Mouse (Mus musculus) lung, postnatal 0 days (tissue): ENCODE measurements around the gene Spns3.

Source experiments
- CTCF ChIP-seq: IDR thresholded peaks from 2 replicates; pipeline ENCODE4 v1.5.1; 2016; ENCODE audit warnings: antibody characterized with exemption, mild to moderate bottlenecking
- EP300 ChIP-seq: IDR thresholded peaks from 2 replicates; pipeline ENCODE4 v1.6.1; 2016; ENCODE audit warnings: antibody characterized with exemption, mild to moderate bottlenecking, control low read depth

GRCm38 (mm10) chr11:72468525-72468924 is 81.8 kb downstream of the Spns3 start:
- no peak for TF ChIP-seq CTCF
- no peak for TF ChIP-seq EP300
